In the genomic region with DNA sequence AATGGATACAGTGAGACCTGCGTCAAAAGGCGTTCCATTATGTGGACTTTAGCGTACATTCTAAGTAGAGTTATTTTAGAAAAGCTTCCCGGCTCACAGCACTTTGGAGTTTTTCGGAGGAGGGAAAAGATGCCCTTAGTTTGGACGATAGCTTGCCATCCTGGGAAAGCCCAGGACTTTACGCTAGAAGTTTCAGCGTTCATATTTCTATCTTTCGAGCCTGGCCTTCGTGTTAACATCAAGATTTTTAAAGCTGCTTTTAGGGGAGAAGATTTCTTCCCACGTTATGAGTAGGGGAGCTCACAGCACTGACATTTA, we compare ENCODE assay signal across 9 mouse cellular contexts. TPM values are rescaled to one million over a fixed set of nuclear protein-coding genes. Genes with fewer than 3 reads are reported as not detected.
DNase-seq lines count a peak whose midpoint lies in the region; ATAC-seq lines count a peak whose summit lies in the region.
"Had no signal": no experiment of that assay in that cellular context is flagged by ENCODE, and none has a peak within 500 bp of the region (broad histone marks: within the 10 kb centered on the region; RNA-seq: fewer than 3 reads in every experiment).

No protein-coding gene starts in this region.

- no peaks in the 10 kb centered on the region for H3K27me3 ChIP-seq in neural tube, embryonic 11.5 days (ENCODE audit: control insufficient read depth, insufficient read depth, low read length)
- H3K27me3 ChIP-seq in forebrain, embryonic 12.5 days = no peaks in the 10 kb centered on the region
- H3K27me3 ChIP-seq in limb, embryonic 15.5 days = no peaks in the 10 kb centered on the region
- H3K27me3 ChIP-seq in stomach, embryonic 15.5 days (replicated peaks) = no peaks in the 10 kb centered on the region

- ATAC-seq in neural tube, embryonic 11.5 days (ENCODE audit: insufficient read depth, low FRiP score, low TSS enrichment) = no peak
- no peak for ATAC-seq in forebrain, embryonic 12.5 days (ENCODE audit: low FRiP score)
- no peak for ATAC-seq in limb, embryonic 15.5 days (ENCODE audit: insufficient number of reproducible peaks, low FRiP score, low TSS enrichment, low read depth)
- no peak for ATAC-seq in stomach, embryonic 15.5 days (ENCODE audit: insufficient read depth, low FRiP score, low read depth)

- no peaks in the 10 kb centered on the region for H3K4me1 ChIP-seq in neural tube, embryonic 11.5 days (ENCODE audit: control insufficient read depth, insufficient read depth, low read length)
- no peaks in the 10 kb centered on the region; the same call in 1 of the 2 replicates for H3K4me1 ChIP-seq in forebrain, embryonic 12.5 days
- H3K4me1 ChIP-seq in limb, embryonic 15.5 days = no peaks in the 10 kb centered on the region
- H3K4me1 ChIP-seq in stomach, embryonic 15.5 days = no peaks in the 10 kb centered on the region

- no peaks in the 10 kb centered on the region for H3K36me3 ChIP-seq in neural tube, embryonic 11.5 days (ENCODE audit: control insufficient read depth, insufficient read depth, low read length)
- no peaks in the 10 kb centered on the region for H3K36me3 ChIP-seq in forebrain, embryonic 12.5 days (replicated peaks)
- H3K36me3 ChIP-seq in limb, embryonic 15.5 days = no peaks in the 10 kb centered on the region
- no peaks in the 10 kb centered on the region for H3K36me3 ChIP-seq in stomach, embryonic 15.5 days

- no peaks in the 10 kb centered on the region for H3K9me3 ChIP-seq in neural tube, embryonic 11.5 days (ENCODE audit: control insufficient read depth, low read length)
- H3K9me3 ChIP-seq in forebrain, embryonic 12.5 days = no peaks in the 10 kb centered on the region
- H3K9me3 ChIP-seq in limb, embryonic 15.5 days = no peaks in the 10 kb centered on the region
- no peaks in the 10 kb centered on the region for H3K9me3 ChIP-seq in stomach, embryonic 15.5 days

- no peak overlapping the region for H3K27ac ChIP-seq in neural tube, embryonic 11.5 days (ENCODE audit: low read depth, low read length)
- no peak overlapping the region; the same call in 1 of the 2 replicates for H3K27ac ChIP-seq in forebrain, embryonic 12.5 days
- H3K27ac ChIP-seq in limb, embryonic 15.5 days = peak overlapping the region; percentile 65
- peak overlapping the region; percentile 44 for H3K27ac ChIP-seq in stomach, embryonic 15.5 days

- WGBS in neural tube, embryonic 11.5 days = 4% methylated on average over 11 of the region's 11 CpGs
- WGBS in forebrain, embryonic 12.5 days = 2% methylated on average over 11 of the region's 11 CpGs
- WGBS in limb, embryonic 15.5 days = under 1% methylated on average over 11 of the region's 11 CpGs
- WGBS in stomach, embryonic 15.5 days = 2% methylated on average over 11 of the region's 11 CpGs

- no peak for DNase-seq in neural tube, embryonic 11.5 days (ENCODE audit: low spot score)
- DNase-seq in neural tube, embryonic 10.5 days (ENCODE audit: extremely low spot score, low spot score) = no peak
- no peak for DNase-seq in embryo, embryonic 10 days (ENCODE audit: low spot score)
- no peak for DNase-seq in layer of hippocampus, postnatal 14 days (ENCODE audit: low spot score in 2 of 2)
- DNase-seq in spleen, adult 18-20 months = no peak

- peak overlapping the region; percentile 43 for H3K9ac ChIP-seq in neural tube, embryonic 11.5 days (ENCODE audit: low read length)
- peak overlapping the region; percentile 54 for H3K9ac ChIP-seq in forebrain, embryonic 12.5 days
- H3K9ac ChIP-seq in limb, embryonic 15.5 days = peak overlapping the region; percentile 27
- H3K9ac ChIP-seq in stomach, embryonic 15.5 days = peak overlapping the region; percentile 24; the same call in 1 of the 2 replicates

- peak overlapping the region; percentile 51 for H3K4me2 ChIP-seq in neural tube, embryonic 11.5 days (ENCODE audit: low read depth)
- peak overlapping the region; percentile 63 for H3K4me2 ChIP-seq in forebrain, embryonic 12.5 days
- H3K4me2 ChIP-seq in limb, embryonic 15.5 days = peak overlapping the region; percentile 78
- H3K4me2 ChIP-seq in stomach, embryonic 15.5 days = peak overlapping the region; percentile 83

- peak overlapping the region; percentile 77 for H3K4me3 ChIP-seq in neural tube, embryonic 11.5 days (ENCODE audit: low read depth, low read length)
- H3K4me3 ChIP-seq in forebrain, embryonic 12.5 days (replicated peaks) = peak overlapping the region; percentile 72
- H3K4me3 ChIP-seq in limb, embryonic 15.5 days = peak overlapping the region; percentile 89
- H3K4me3 ChIP-seq in stomach, embryonic 15.5 days (replicated peaks) = peak overlapping the region; percentile 85

RNA-seq across cellular contexts. Expression of a gene that starts 0.9 kb away (rescaled TPM):
- polyA plus RNA-seq in neural tube, embryonic 11.5 days (2014; fragmentation: Nextera tagmentation; extraction: Ambion mirVana) = 0.33 and 0.50 TPM in 2 replicates
- polyA plus RNA-seq in forebrain, embryonic 12.5 days (2016; fragmentation: Nextera tagmentation; extraction: Ambion mirVana) = 0.34 TPM in 1 of 2 replicates, not detected in the other
- 0.95 and 1.6 TPM in 2 replicates for polyA plus RNA-seq in limb, embryonic 15.5 days (2015; fragmentation: Nextera tagmentation; extraction: Ambion mirVana)
- polyA plus RNA-seq in stomach, embryonic 15.5 days (2015; fragmentation: Nextera tagmentation; extraction: Ambion mirVana) = 0.54 and 0.58 TPM in 2 replicates
- total RNA-seq in layer of hippocampus, postnatal 14 days (2021) = 1 to 10 TPM; 1.1 to 1.4 TPM

RNA-seq across cellular contexts. Expression of a gene that starts 7.4 kb away (rescaled TPM):
- not detected in 2 replicates for polyA plus RNA-seq in neural tube, embryonic 11.5 days (2014; fragmentation: Nextera tagmentation; extraction: Ambion mirVana)
- not detected in 2 replicates for polyA plus RNA-seq in forebrain, embryonic 12.5 days (2016; fragmentation: Nextera tagmentation; extraction: Ambion mirVana)
- not detected in 2 replicates for polyA plus RNA-seq in limb, embryonic 15.5 days (2015; fragmentation: Nextera tagmentation; extraction: Ambion mirVana)
- polyA plus RNA-seq in stomach, embryonic 15.5 days (2015; fragmentation: Nextera tagmentation; extraction: Ambion mirVana) = not detected in 2 replicates
- not detected for total RNA-seq in layer of hippocampus, postnatal 14 days (2021)
- total RNA-seq: left cerebral cortex, postnatal 36 days had no signal

RNA-seq across cellular contexts. Expression of a gene that starts 46.7 kb away (rescaled TPM):
- polyA plus RNA-seq in neural tube, embryonic 11.5 days (2014; fragmentation: Nextera tagmentation; extraction: Ambion mirVana) = 16.0 and 16.8 TPM in 2 replicates
- 7.4 and 9.1 TPM in 2 replicates for polyA plus RNA-seq in forebrain, embryonic 12.5 days (2016; fragmentation: Nextera tagmentation; extraction: Ambion mirVana)
- polyA plus RNA-seq in limb, embryonic 15.5 days (2015; fragmentation: Nextera tagmentation; extraction: Ambion mirVana) = 8.3 and 9.0 TPM in 2 replicates
- polyA plus RNA-seq in stomach, embryonic 15.5 days (2015; fragmentation: Nextera tagmentation; extraction: Ambion mirVana) = 9.3 and 10.5 TPM in 2 replicates
- 10 to 100 TPM; 14.2 to 15.0 TPM for total RNA-seq in layer of hippocampus, postnatal 14 days (2021)

RNA-seq across cellular contexts. Expression of a gene that starts 47.5 kb away (rescaled TPM):
- 10.9 and 13.3 TPM in 2 replicates for polyA plus RNA-seq in neural tube, embryonic 11.5 days (2014; fragmentation: Nextera tagmentation; extraction: Ambion mirVana)
- polyA plus RNA-seq in forebrain, embryonic 12.5 days (2016; fragmentation: Nextera tagmentation; extraction: Ambion mirVana) = 6.1 and 6.9 TPM in 2 replicates
- polyA plus RNA-seq in limb, embryonic 15.5 days (2015; fragmentation: Nextera tagmentation; extraction: Ambion mirVana) = 3.7 and 4.8 TPM in 2 replicates
- polyA plus RNA-seq in stomach, embryonic 15.5 days (2015; fragmentation: Nextera tagmentation; extraction: Ambion mirVana) = 5.2 and 5.5 TPM in 2 replicates
- total RNA-seq in layer of hippocampus, postnatal 14 days (2021) = 10 to 100 TPM; 11.3 to 12.4 TPM

Comparison
In these comparisons a context has a peak if more than half of its experiments do, and no peak if none do; other contexts are left out.
1. H3K27ac ChIP-seq: peak in limb, embryonic 15.5 days (single experiment) and stomach, embryonic 15.5 days (single experiment); none in neural tube, embryonic 11.5 days (single experiment) and forebrain, embryonic 12.5 days (single experiment).
2. Peak in every context shown above with its lines, with median percentiles within 50 percentile points of each other: H3K4me2 ChIP-seq, H3K4me3 ChIP-seq and H3K9ac ChIP-seq.